Mouse (Mus musculus): ENCODE results near the gene Akap1.

Akap1 gene

GRCm38 (mm10) chr11:88782531-88782930 is 81.9 kb downstream of the Akap1 start:
- no peak for DNase-seq (ENCODE audit: low spot score in 2 of 2)
